Mouse (Mus musculus) intestine, embryonic 16.5 days (tissue): ENCODE data around the gene Gsdmc3. TPM values are rescaled to one million over a fixed set of nuclear protein-coding genes. Genes with fewer than 3 reads are reported as not detected.
"Not testable (repeated sequence)": the region's sequence is repeated elsewhere in the genome, so short reads cannot be mapped to it uniquely, and the experiment has no call there.

Source experiments
- ATAC-seq: fragments of 200-750 bp; cut with Nextera tagmentation; 2 replicates; pipeline ENCODE4 v1.8.0; 2017; ENCODE audit warnings: moderate TSS enrichment, moderate library complexity
- H3K27ac ChIP-seq: fragments of 300-500 bp; sonication (generic); 2 replicates; pipeline ENCODE4 v1.5.1; 2014; ENCODE audit warnings: mild to moderate bottlenecking, low read length
- H3K27me3 ChIP-seq: fragments of 300-500 bp; sonication (generic); replicated peaks from 2 replicates; pipeline ENCODE4 v1.6.1; 2014; ENCODE audit warnings: low read length, control low read depth, mixed read lengths; ENCODE audit not compliant: control insufficient read depth, insufficient read depth
- H3K36me3 ChIP-seq: fragments of 300-500 bp; sonication (generic); 2 replicates; pipeline ENCODE4 v1.6.1; 2014; ENCODE audit warnings: low read length, control low read depth; ENCODE audit not compliant: control insufficient read depth, insufficient read depth
- H3K4me1 ChIP-seq: fragments of 300-500 bp; sonication (generic); 2 replicates; pipeline ENCODE4 v1.6.1; 2014; ENCODE audit warnings: low read length, control low read depth, mixed read lengths; ENCODE audit not compliant: control insufficient read depth, insufficient read depth
- H3K4me2 ChIP-seq: fragments of 300-500 bp; sonication (generic); 2 replicates; pipeline ENCODE4 v1.6.1; 2014; ENCODE audit warnings: low read depth, low read length, control low read depth
- H3K4me3 ChIP-seq: fragments of 300-500 bp; sonication (generic); 2 replicates; pipeline ENCODE4 v1.5.1; 2014; ENCODE audit warnings: mild to moderate bottlenecking, low read length
- H3K9ac ChIP-seq: fragments of 300-500 bp; sonication (generic); 2 replicates; pipeline ENCODE4 v1.6.1; 2014; ENCODE audit warnings: low read depth, low read length
- H3K9me3 ChIP-seq: fragments of 300-500 bp; sonication (generic); 2 replicates; pipeline ENCODE4 v1.6.1; 2016; ENCODE audit warnings: low read length, control low read depth; ENCODE audit not compliant: control insufficient read depth
- WGBS: fragments of 180-500 bp; shearing (Covaris S2); extraction: QIAGEN DNeasy Blood & Tissue Kit; methylation state at CpG from one replicate; pipeline ENCODE4 v1.1.7; 2014; 5-methylcytosine and 5-hydroxymethylcytosine counted together
- polyA plus RNA-seq: library from polyadenylated mRNA; unstranded; fragments of >200 nt; fragmentation: Nextera tagmentation; extraction: Ambion mirVana; gene quantifications from 2 replicates; pipeline ENCODE4 v1.2.1, GENCODE M21; 2015

The Gsdmc3 gene
- polyA plus RNA-seq, 1 experiment from 2014 or later: 0.17 TPM

- H3K9me3 ChIP-seq, H3K4me3 ChIP-seq, H3K9ac ChIP-seq, H3K27ac ChIP-seq, H3K4me1 ChIP-seq, H3K4me2 ChIP-seq, H3K27me3 ChIP-seq, H3K36me3 ChIP-seq: not testable (repeated sequence)
- WGBS: no CpG with 5 or more reads among the region's 5 CpGs
- peak; percentile 62; the same call in 1 of the 2 replicates for ATAC-seq
These were observed 9.6 kb upstream of the Gsdmc3 start for GRCm38 (mm10) chr15:63887949-63888348.

DNA sequence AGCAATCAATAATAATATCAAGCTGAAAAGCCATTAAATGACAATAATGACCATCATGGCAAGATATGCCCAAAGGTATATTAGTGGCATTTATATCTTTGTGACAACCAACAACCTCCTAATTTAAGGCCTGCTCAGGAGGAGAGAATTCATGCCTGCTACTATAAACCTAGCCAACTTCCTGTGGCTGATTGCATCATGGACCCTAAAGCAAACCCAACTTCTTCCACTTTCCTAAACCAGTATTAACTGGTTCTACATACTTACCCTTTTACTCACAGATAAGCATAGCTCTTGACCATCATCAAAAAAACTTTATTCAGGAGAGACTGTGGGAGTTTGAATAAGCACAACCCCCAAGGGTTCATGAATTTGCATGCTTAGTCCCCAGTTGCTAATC is 2.2 kb downstream of the Gsdmc3 start:
- not testable (repeated sequence) for H3K27ac ChIP-seq, H3K36me3 ChIP-seq, H3K9me3 ChIP-seq, H3K27me3 ChIP-seq, H3K4me2 ChIP-seq, H3K9ac ChIP-seq, H3K4me1 ChIP-seq, ATAC-seq, H3K4me3 ChIP-seq

GRCm38 (mm10) chr15:63861965-63862364 is 16.4 kb downstream of the Gsdmc3 start:
- H3K36me3 ChIP-seq, H3K27me3 ChIP-seq, ATAC-seq, H3K4me2 ChIP-seq, H3K4me3 ChIP-seq, H3K9me3 ChIP-seq, H3K4me1 ChIP-seq, H3K27ac ChIP-seq, H3K9ac ChIP-seq: not testable (repeated sequence)
- WGBS: 50% methylated on average over 5 of the region's 5 CpGs

Other genes with a start within 250 kb of the Gsdmc3 start
- gene Gsdmc2, start 33.4 kb downstream of the Gsdmc3 start, polyA plus RNA-seq: 0.32 and 0.45 TPM in 2 replicates
- 0.38 and 0.43 TPM in 2 replicates for gene Gsdmc4, start 33.7 kb upstream of the Gsdmc3 start, polyA plus RNA-seq
- 43.0 and 47.6 TPM in 2 replicates for gene Fam49b, start 181.9 kb upstream of the Gsdmc3 start, polyA plus RNA-seq